ENCODE assay signal across 14 mouse cellular contexts in genomic region chr2:158211764-158212471, GRCm38 (mm10). TPM values are rescaled to one million over a fixed set of nuclear protein-coding genes. Genes with fewer than 3 reads are reported as not detected.
DNase-seq lines count a peak whose midpoint lies in the region; ATAC-seq and TF ChIP-seq lines count a peak whose summit lies in the region.
"Had no signal": no experiment of that assay in that cellular context is flagged by ENCODE, and none has a peak within 500 bp of the region (broad histone marks: within the 10 kb centered on the region; RNA-seq: fewer than 3 reads in every experiment).

No protein-coding gene starts in this region.

- TF ChIP-seq POLR2A in cortical plate, adult 2 months (IDR thresholded peaks at IDR 0.05; ENCODE audit: extremely low read depth, insufficient read depth, low read length) = no peak

- 63% methylated on average over 4 of the region's 4 CpGs for WGBS in hindbrain, postnatal 0 days
- WGBS in hindbrain, embryonic 16.5 days = 68% methylated on average over 4 of the region's 4 CpGs
- WGBS in stomach, postnatal 0 days = 68% methylated on average over 4 of the region's 4 CpGs

- no peak for DNase-seq in hindbrain, postnatal 0 days (ENCODE audit: low spot score)
- DNase-seq in thymus, postnatal 14 days = peak; percentile 11
- no peak for DNase-seq in thymus, postnatal 36 days
- DNase-seq in stomach, postnatal 0 days (ENCODE audit: low spot score) = no peak
- no peak for DNase-seq in ovary, adult 18-20 months (ENCODE audit: low spot score)
- DNase-seq in kidney, adult 18-20 months = no peak
- DNase-seq: cerebellum, adult 11-12 months; lung, postnatal 4 days had no signal

- no peak for ATAC-seq in hindbrain, postnatal 0 days
- no peak for ATAC-seq in hindbrain, embryonic 16.5 days
- ATAC-seq in stomach, postnatal 0 days (ENCODE audit: low FRiP score, low TSS enrichment) = no peak
- ATAC-seq: inflammation-experienced regulatory T-cells, adult 6 months had no signal

- no peak overlapping the region for H3K4me2 ChIP-seq in hindbrain, postnatal 0 days (ENCODE audit: low read depth, low read length)
- H3K4me2 ChIP-seq in hindbrain, embryonic 16.5 days (ENCODE audit: low read length) = no peak overlapping the region
- H3K4me2 ChIP-seq in stomach, postnatal 0 days (replicated peaks; ENCODE audit: low read depth) = no peak overlapping the region

- H3K27ac ChIP-seq in hindbrain, postnatal 0 days = no peak overlapping the region
- H3K27ac ChIP-seq in hindbrain, embryonic 16.5 days (ENCODE audit: low read depth, low read length) = no peak overlapping the region
- H3K27ac ChIP-seq in cortical plate, adult 2 months (ENCODE audit: insufficient read depth, low read length) = no peak overlapping the region
- H3K27ac ChIP-seq in stomach, postnatal 0 days (replicated peaks) = no peak overlapping the region

- no peak overlapping the region for H3K9ac ChIP-seq in hindbrain, postnatal 0 days (replicated peaks; ENCODE audit: low read length)
- H3K9ac ChIP-seq in hindbrain, embryonic 16.5 days (ENCODE audit: low read depth, low read length) = no peak overlapping the region
- H3K9ac ChIP-seq in stomach, postnatal 0 days (ENCODE audit: low read length) = no peak overlapping the region

- peak; percentile 28; the same call in 1 of the 2 replicates for TF ChIP-seq CTCF in hindbrain, postnatal 0 days (IDR thresholded peaks at IDR 0.05; ENCODE audit: low read depth)
- TF ChIP-seq CTCF in cortical plate, adult 2 months (IDR thresholded peaks at IDR 0.05; ENCODE audit: extremely low read depth, insufficient read depth, low read length) = peak; percentile 21; the same call in 1 of the 2 replicates
- TF ChIP-seq CTCF in stomach, postnatal 0 days (IDR thresholded peaks at IDR 0.05; ENCODE audit: low read depth) = peak; percentile 55

- H3K4me3 ChIP-seq in hindbrain, postnatal 0 days (ENCODE audit: low read length) = no peak overlapping the region
- H3K4me3 ChIP-seq in hindbrain, embryonic 16.5 days (ENCODE audit: low read length) = no peak overlapping the region
- no peak overlapping the region for H3K4me3 ChIP-seq in cortical plate, adult 2 months (ENCODE audit: insufficient read depth, low read length)
- H3K4me3 ChIP-seq in stomach, postnatal 0 days (ENCODE audit: low read depth, low read length) = no peak overlapping the region
- H3K4me3 ChIP-seq: erythroblast, embryonic 14.5 days had no signal

- H3K4me1 ChIP-seq in hindbrain, postnatal 0 days (ENCODE audit: insufficient read depth, low read length) = no peaks in the 10 kb centered on the region; the same call in 1 of the 2 replicates
- no peaks in the 10 kb centered on the region; the same call in 1 of the 2 replicates for H3K4me1 ChIP-seq in hindbrain, embryonic 16.5 days (ENCODE audit: control insufficient read depth, insufficient read depth, low read depth, low read length)
- H3K4me1 ChIP-seq in cortical plate, adult 2 months (ENCODE audit: control insufficient read depth, insufficient read depth, low read length) = no peaks in the 10 kb centered on the region
- H3K4me1 ChIP-seq in stomach, postnatal 0 days (replicated peaks; ENCODE audit: control insufficient read depth, insufficient read depth) = no peaks in the 10 kb centered on the region

- H3K36me3 ChIP-seq in hindbrain, postnatal 0 days (ENCODE audit: insufficient read depth, low read length) = no peaks in the 10 kb centered on the region
- H3K36me3 ChIP-seq in hindbrain, embryonic 16.5 days (ENCODE audit: control insufficient read depth, insufficient read depth, low read length) = no peaks in the 10 kb centered on the region
- no peaks in the 10 kb centered on the region for H3K36me3 ChIP-seq in stomach, postnatal 0 days (ENCODE audit: control insufficient read depth, insufficient read depth, low read length)

- no peak for TF ChIP-seq EP300 in stomach, postnatal 0 days (optimal IDR thresholded peaks at IDR 0.05)

- H3K9me3 ChIP-seq in hindbrain, postnatal 0 days (ENCODE audit: low read length) = no peaks in the 10 kb centered on the region
- H3K9me3 ChIP-seq in hindbrain, embryonic 16.5 days (ENCODE audit: control insufficient read depth, low read length) = no peaks in the 10 kb centered on the region
- no peaks in the 10 kb centered on the region for H3K9me3 ChIP-seq in stomach, postnatal 0 days (ENCODE audit: control insufficient read depth, low read length)

- no peaks in the 10 kb centered on the region for H3K27me3 ChIP-seq in hindbrain, postnatal 0 days (ENCODE audit: insufficient read depth, low read length)
- no peaks in the 10 kb centered on the region for H3K27me3 ChIP-seq in hindbrain, embryonic 16.5 days (replicated peaks; ENCODE audit: control insufficient read depth, insufficient read depth, low read length)
- no peaks in the 10 kb centered on the region for H3K27me3 ChIP-seq in stomach, postnatal 0 days (ENCODE audit: control insufficient read depth, insufficient read depth, low read length)

RNA-seq across cellular contexts. Expression of gene D630003M21Rik, which starts 17.1 kb away (rescaled TPM):
- 6.0 and 7.8 TPM in 2 replicates for total RNA-seq in hindbrain, postnatal 0 days (2014; rRNA removed)
- 1.8 and 2.3 TPM in 2 replicates for polyA plus RNA-seq in hindbrain, postnatal 0 days (2015; fragmentation: Nextera tagmentation; extraction: Ambion mirVana)
- polyA plus RNA-seq in hindbrain, embryonic 16.5 days (2015; fragmentation: Nextera tagmentation; extraction: Ambion mirVana) = 1.9 and 2.1 TPM in 2 replicates
- 3.9 and 4.3 TPM in 2 replicates for polyA plus RNA-seq in cortical plate, adult 2 months (2012; rRNA removed)
- polyA plus RNA-seq in stomach, postnatal 0 days (2015; fragmentation: Nextera tagmentation; extraction: Ambion mirVana) = 1.7 TPM in 2 replicates
- polyA plus RNA-seq: inflammation-experienced regulatory T-cells, adult 6 months had no signal

RNA-seq across cellular contexts. Expression of gene Bpi, which starts 46.0 kb away (rescaled TPM):
- not detected in 2 replicates for total RNA-seq in hindbrain, postnatal 0 days (2014; rRNA removed)
- not detected in 2 replicates for polyA plus RNA-seq in hindbrain, postnatal 0 days (2015; fragmentation: Nextera tagmentation; extraction: Ambion mirVana)
- polyA plus RNA-seq in hindbrain, embryonic 16.5 days (2015; fragmentation: Nextera tagmentation; extraction: Ambion mirVana) = not detected in 2 replicates
- polyA plus RNA-seq in cortical plate, adult 2 months (2012; rRNA removed) = not detected in 2 replicates
- polyA plus RNA-seq in stomach, postnatal 0 days (2015; fragmentation: Nextera tagmentation; extraction: Ambion mirVana) = not detected in 2 replicates
- total RNA-seq: layer of hippocampus, postnatal 14 days had no signal
- polyA plus RNA-seq: erythroblast, embryonic 14.5 days; inflammation-experienced regulatory T-cells, adult 6 months; neural tube, embryonic 11.5 days had no signal
